Mouse (Mus musculus): ENCODE data around the gene Pitpnc1. TPM values are rescaled to one million over a fixed set of nuclear protein-coding genes. Genes with fewer than 3 reads are reported as not detected.

The Pitpnc1 gene
- total RNA-seq, 4 experiments from 2014 or later: 54.3 to 72.7 (median 61.5) TPM

Other genes with a start within 250 kb of the Pitpnc1 start
- gene Psmd12, start 8.8 kb upstream of the Pitpnc1 start, total RNA-seq (2022): 100 to 1,000 TPM in 2 of 4 experiments, 10 to 100 TPM in 2; 90.0 to 108 (median 97.1) TPM
- gene Helz, start 77.2 kb upstream of the Pitpnc1 start, total RNA-seq (2022): 10 to 100 TPM; 17.3 to 21.4 (median 17.9) TPM
- gene Cacng1, start 245.8 kb upstream of the Pitpnc1 start, total RNA-seq (2022): 100 to 1,000 TPM; 352 to 401 (median 391) TPM

All from gastrocnemius, adult 8-10 months (tissue).